Mouse (Mus musculus): ENCODE data around the gene Vrk3. TPM values are rescaled to one million over a fixed set of nuclear protein-coding genes. Genes with fewer than 3 reads are reported as not detected.

The Vrk3 gene
- total and polyA plus RNA-seq, 3 experiments: 44.9 to 72.0 (median 48.8) TPM

DNA sequence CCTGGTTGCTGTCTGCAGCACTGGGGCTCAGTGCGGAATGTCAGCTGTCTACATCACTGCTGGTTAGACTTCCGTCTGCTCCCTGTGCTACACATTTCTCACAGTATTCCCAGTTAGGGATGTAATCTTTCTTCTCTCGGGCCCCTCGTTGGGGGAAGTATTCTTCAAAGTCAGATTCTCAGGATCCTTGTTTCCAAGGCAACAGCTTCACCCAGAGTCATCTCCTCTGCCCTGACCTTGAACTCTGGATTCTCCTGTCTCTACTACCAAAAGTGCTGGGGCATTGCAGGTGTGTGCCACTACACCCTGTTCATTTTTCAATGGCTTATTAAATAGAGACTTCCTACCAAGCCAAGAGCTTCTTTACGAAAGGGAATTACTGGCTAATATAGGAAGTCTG lies 21.1 kb upstream of the Vrk3 start:
- peaks cover 2% of the 10 kb centered on the region; the same call in 1 of the 2 replicates for H3K4me1 ChIP-seq (ENCODE audit: insufficient read depth, low read depth, low read length)
- peaks cover 17% of the 10 kb centered on the region for H3K27me3 ChIP-seq (ENCODE audit: insufficient read depth, low read length)
- H3K9me3 ChIP-seq (replicated peaks): no peaks in the 10 kb centered on the region
- no peak for DNase-seq (ENCODE audit: low spot score)
- TF ChIP-seq GATA1 (IDR thresholded peaks at IDR 0.05; ENCODE audit: borderline replicate concordance, low read length) (no peak), TAL1 (conservative IDR thresholded peaks at IDR 0.05; ENCODE audit: low read depth, low read length) (no peak)
- H3K4me3 ChIP-seq (ENCODE audit: low read depth, low read length): no peak overlapping the region
- peaks cover 4% of the 10 kb centered on the region for H3K36me3 ChIP-seq (replicated peaks)
- no peak for ATAC-seq (ENCODE audit: extremely low read depth, insufficient number of reproducible peaks, low FRiP score, poor library complexity, severe bottlenecking)

DNA sequence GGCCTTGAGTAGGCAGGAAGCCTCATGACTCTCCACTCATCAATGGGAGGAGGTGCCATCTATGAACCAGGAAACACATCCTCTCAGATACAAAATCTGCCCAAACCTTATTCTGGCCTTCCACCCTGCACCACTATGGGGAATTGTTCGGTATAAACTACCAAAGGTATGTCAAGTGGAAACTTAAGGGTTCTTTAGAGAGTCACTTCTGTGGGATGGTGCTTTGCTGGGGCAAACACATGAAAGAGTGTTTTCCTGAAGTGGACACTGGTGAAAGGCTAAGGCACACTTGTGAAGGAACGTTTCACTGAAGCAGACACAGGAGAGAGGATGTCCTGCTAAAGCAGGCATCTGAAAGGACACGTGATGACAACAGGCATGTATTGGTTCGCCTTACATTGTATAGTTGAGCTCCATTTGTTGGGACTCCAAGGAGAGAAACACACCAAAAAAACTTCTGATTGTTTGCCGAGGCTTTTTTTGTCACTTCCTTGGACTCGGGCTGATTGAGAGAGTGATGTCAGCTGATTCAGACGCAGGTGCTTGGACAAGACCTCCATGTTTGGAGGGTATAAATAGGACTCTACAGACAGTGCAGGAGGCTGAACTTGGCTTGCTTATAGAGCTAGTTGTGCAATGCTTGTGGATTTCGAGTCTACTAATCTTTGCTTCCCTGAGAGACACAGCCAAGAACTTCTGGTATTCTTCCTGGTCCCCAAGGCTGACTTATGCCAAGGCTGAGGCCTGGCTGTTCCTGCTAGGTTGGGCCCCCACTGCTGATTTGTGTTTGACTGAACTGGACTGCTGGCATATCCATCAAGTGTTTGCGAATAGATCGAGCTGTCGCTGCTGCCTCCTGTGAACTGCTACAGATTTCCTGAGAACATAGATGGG lies 19.9 kb upstream of the Vrk3 start:
- Histone ChIP-seq H3K27me3 (ENCODE audit: insufficient read depth, low read length) (peaks cover 17% of the 10 kb centered on the region), H3K9me3 (replicated peaks) (no peaks in the 10 kb centered on the region), H3K4me3 (ENCODE audit: low read depth, low read length) (no peak overlapping the region), H3K4me1 (ENCODE audit: insufficient read depth, low read depth, low read length) (peaks cover 2% of the 10 kb centered on the region; the same call in 1 of the 2 replicates), H3K36me3 (replicated peaks) (peaks cover 16% of the 10 kb centered on the region)
- ATAC-seq (ENCODE audit: extremely low read depth, insufficient number of reproducible peaks, low FRiP score, poor library complexity, severe bottlenecking) (no peak), DNase-seq (ENCODE audit: low spot score) (no peak)
- no peak for TF ChIP-seq POLR2AphosphoS5 (IDR thresholded peaks at IDR 0.05; ENCODE audit: insufficient replicate concordance, low read depth, low read length)
- no peak for TF ChIP-seq GATA2 (IDR thresholded peaks at IDR 0.05; ENCODE audit: borderline replicate concordance, low read depth, low read length)
- no peak for TF ChIP-seq TAL1 (conservative IDR thresholded peaks at IDR 0.05; ENCODE audit: low read depth, low read length)
- no peak for TF ChIP-seq GATA1 (IDR thresholded peaks at IDR 0.05; ENCODE audit: borderline replicate concordance, low read length)
- no peak for TF ChIP-seq CTCF (IDR thresholded peaks at IDR 0.05; ENCODE audit: low read depth, low read length)

DNA sequence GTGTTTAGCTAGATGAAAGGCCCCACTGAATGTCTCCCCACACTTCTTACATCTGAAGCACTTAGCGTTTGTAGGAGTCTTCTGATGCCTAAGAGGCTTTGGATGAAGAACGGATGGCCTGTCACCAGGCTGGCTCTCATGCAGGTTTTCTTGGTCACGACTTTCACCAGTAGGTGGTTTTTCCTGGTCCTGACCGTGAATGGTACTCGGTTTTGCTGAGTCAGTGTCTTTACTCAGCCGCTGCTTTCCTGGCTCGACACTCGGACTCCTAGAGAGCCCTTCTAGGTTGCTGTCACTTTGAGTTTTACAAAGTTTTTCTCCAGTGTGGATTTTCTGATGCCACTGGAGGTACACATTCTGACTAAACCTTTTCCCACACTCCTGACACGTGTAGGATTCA lies 14.5 kb upstream of the Vrk3 start:
- Histone ChIP-seq H3K27me3 (ENCODE audit: insufficient read depth, low read length) (no peaks in the 10 kb centered on the region), H3K36me3 (replicated peaks) (peaks cover 59% of the 10 kb centered on the region), H3K9me3 (replicated peaks) (no peaks in the 10 kb centered on the region), H3K4me1 (ENCODE audit: insufficient read depth, low read depth, low read length) (no peaks in the 10 kb centered on the region), H3K4me3 (ENCODE audit: low read depth, low read length) (no peak overlapping the region)
- ATAC-seq (ENCODE audit: extremely low read depth, insufficient number of reproducible peaks, low FRiP score, poor library complexity, severe bottlenecking): no peak
- DNase-seq (ENCODE audit: low spot score): no peak
- TF ChIP-seq CTCF (IDR thresholded peaks at IDR 0.05; ENCODE audit: low read depth, low read length) (no peak), GATA1 (IDR thresholded peaks at IDR 0.05; ENCODE audit: borderline replicate concordance, low read length) (no peak), POLR2AphosphoS5 (IDR thresholded peaks at IDR 0.05; ENCODE audit: insufficient replicate concordance, low read depth, low read length) (no peak), TAL1 (conservative IDR thresholded peaks at IDR 0.05; ENCODE audit: low read depth, low read length) (no peak), GATA2 (IDR thresholded peaks at IDR 0.05; ENCODE audit: borderline replicate concordance, low read depth, low read length) (no peak)

DNA sequence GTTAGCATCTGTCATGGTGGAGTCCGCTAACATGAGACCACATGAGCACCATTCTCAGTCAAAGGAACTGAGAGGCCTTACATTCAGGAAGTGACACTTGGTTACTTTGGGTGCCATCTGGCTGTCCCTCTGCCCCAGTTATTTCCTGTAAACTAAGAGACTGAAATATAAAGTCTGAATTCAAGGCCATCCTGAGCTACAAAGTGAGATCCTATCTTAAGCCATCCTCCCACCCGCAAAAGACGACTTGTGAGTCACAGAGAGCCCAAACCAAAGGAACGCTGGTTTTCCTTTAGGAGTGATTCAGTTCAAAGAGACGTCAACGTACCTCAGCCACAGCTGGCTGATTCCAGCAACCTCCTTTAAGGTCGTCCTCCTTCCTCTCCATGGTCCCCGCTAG lies 6.9 kb upstream of the Vrk3 start:
- Histone ChIP-seq H3K27me3 (ENCODE audit: insufficient read depth, low read length) (no peaks in the 10 kb centered on the region), H3K36me3 (replicated peaks) (peaks cover 47% of the 10 kb centered on the region), H3K4me3 (ENCODE audit: low read depth, low read length) (no peak overlapping the region), H3K4me1 (ENCODE audit: insufficient read depth, low read depth, low read length) (peaks cover 7% of the 10 kb centered on the region), H3K9me3 (replicated peaks) (peaks cover 2% of the 10 kb centered on the region; the same call in 1 of the 2 replicates)
- ATAC-seq (ENCODE audit: extremely low read depth, insufficient number of reproducible peaks, low FRiP score, poor library complexity, severe bottlenecking) (no peak), DNase-seq (ENCODE audit: low spot score) (no peak)
- TF ChIP-seq TAL1 (conservative IDR thresholded peaks at IDR 0.05; ENCODE audit: low read depth, low read length) (no peak), GATA2 (IDR thresholded peaks at IDR 0.05; ENCODE audit: borderline replicate concordance, low read depth, low read length) (no peak), GATA1 (IDR thresholded peaks at IDR 0.05; ENCODE audit: borderline replicate concordance, low read length) (no peak), CTCF (IDR thresholded peaks at IDR 0.05; ENCODE audit: low read depth, low read length) (no peak)

DNA sequence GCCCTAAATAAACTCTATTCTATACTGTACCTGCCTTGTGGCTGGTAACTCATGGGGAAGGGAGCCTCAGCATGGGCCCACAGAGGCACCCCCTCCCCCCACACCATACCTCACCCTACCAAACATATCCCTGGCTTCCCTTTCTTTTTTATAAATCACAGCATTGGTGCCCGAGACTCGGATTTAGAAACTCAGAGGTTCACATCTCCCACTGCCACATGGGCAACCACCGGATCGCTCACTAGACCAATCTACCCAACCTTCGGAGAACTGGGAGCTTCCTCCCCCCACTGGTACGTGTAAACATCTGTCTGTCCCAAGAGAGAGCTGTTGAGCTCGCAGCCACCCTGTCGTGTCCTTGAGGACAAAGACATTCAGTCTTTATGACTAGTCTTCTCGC lies 3.9 kb upstream of the Vrk3 start:
- peaks cover 23% of the 10 kb centered on the region for H3K36me3 ChIP-seq (replicated peaks)
- H3K4me3 ChIP-seq (ENCODE audit: low read depth, low read length): no peak overlapping the region
- H3K27me3 ChIP-seq (ENCODE audit: insufficient read depth, low read length): no peaks in the 10 kb centered on the region
- peaks cover 21% of the 10 kb centered on the region for H3K4me1 ChIP-seq (ENCODE audit: insufficient read depth, low read depth, low read length)
- ATAC-seq (ENCODE audit: extremely low read depth, insufficient number of reproducible peaks, low FRiP score, poor library complexity, severe bottlenecking) (no peak), DNase-seq (ENCODE audit: low spot score) (no peak)
- H3K9me3 ChIP-seq (replicated peaks): peaks cover 2% of the 10 kb centered on the region; the same call in 1 of the 2 replicates
- TF ChIP-seq TAL1 (conservative IDR thresholded peaks at IDR 0.05; ENCODE audit: low read depth, low read length) (no peak), GATA2 (IDR thresholded peaks at IDR 0.05; ENCODE audit: borderline replicate concordance, low read depth, low read length) (no peak), POLR2AphosphoS5 (IDR thresholded peaks at IDR 0.05; ENCODE audit: insufficient replicate concordance, low read depth, low read length) (no peak), CTCF (IDR thresholded peaks at IDR 0.05; ENCODE audit: low read depth, low read length) (no peak), GATA1 (IDR thresholded peaks at IDR 0.05; ENCODE audit: borderline replicate concordance, low read length) (no peak)

DNA sequence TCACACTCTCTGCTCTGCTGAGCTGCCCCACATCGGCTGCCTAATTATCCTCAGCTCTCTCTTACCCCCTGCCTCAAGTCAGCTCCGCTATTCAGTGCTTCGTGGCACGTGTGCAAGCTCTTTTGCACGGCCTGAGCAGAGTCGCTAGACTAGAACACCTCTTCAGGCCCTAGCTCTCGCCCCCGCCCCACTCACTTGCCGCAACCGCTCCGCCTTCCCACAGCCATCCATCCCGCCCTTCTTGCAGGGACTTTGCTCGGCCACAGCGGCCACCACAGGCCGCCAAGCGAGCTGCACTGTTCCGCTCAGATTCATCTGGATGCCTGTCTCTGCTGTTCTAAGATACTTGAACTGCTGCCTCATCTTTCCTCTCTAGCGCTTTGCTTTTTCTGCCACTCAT lies 3.1 kb upstream of the Vrk3 start:
- Histone ChIP-seq H3K9me3 (replicated peaks) (peaks cover 2% of the 10 kb centered on the region; the same call in 1 of the 2 replicates), H3K36me3 (replicated peaks) (peaks cover 16% of the 10 kb centered on the region), H3K4me1 (ENCODE audit: insufficient read depth, low read depth, low read length) (peaks cover 27% of the 10 kb centered on the region), H3K4me3 (ENCODE audit: low read depth, low read length) (peak overlapping the region; percentile 14; the same call in 1 of the 2 replicates), H3K27me3 (ENCODE audit: insufficient read depth, low read length) (no peaks in the 10 kb centered on the region)
- DNase-seq (ENCODE audit: low spot score): peak; percentile 25
- ATAC-seq (ENCODE audit: extremely low read depth, insufficient number of reproducible peaks, low FRiP score, poor library complexity, severe bottlenecking): no peak
- TF ChIP-seq CTCF (IDR thresholded peaks at IDR 0.05; ENCODE audit: low read depth, low read length) (no peak), GATA2 (IDR thresholded peaks at IDR 0.05; ENCODE audit: borderline replicate concordance, low read depth, low read length) (no peak), GATA1 (IDR thresholded peaks at IDR 0.05; ENCODE audit: borderline replicate concordance, low read length) (no peak), TAL1 (conservative IDR thresholded peaks at IDR 0.05; ENCODE audit: low read depth, low read length) (no peak), POLR2AphosphoS5 (IDR thresholded peaks at IDR 0.05; ENCODE audit: insufficient replicate concordance, low read depth, low read length) (no peak)
